9 mouse cellular contexts compared by ENCODE assay signal in the genomic region with DNA sequence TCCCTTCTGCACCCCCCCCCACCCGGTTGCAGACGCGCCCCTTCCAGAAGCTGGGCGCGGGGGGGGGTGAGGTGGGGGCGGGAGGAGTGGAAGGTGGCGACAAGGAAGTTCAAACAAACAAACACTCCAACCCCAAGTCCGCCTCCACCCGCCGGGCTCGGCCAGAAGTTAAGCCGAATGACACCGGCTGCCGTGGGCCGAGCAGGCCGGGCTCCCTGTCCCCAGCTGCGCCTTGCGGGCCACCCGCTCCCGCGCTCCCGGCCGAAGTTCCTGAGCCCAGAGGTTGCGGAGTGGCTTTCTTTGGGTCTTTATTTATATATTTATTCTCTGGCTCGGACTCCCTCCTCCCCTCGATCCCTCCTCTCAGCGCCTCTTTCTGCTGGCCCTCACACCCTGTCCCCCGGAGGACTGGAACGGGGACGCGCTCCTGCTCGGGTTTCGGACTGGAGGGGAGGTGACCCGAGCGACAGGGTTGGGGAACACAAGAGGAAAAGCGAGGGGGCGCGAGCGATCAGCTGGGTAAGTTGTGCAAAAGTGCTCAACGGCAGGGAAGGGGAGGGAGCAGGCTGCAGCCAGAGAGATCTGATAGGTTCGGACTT. TPM values are rescaled to one million over a fixed set of nuclear protein-coding genes. Genes with fewer than 3 reads are reported as not detected.
DNase-seq lines count a peak whose midpoint lies in the region; ATAC-seq lines count a peak whose summit lies in the region.
"Had no signal": no experiment of that assay in that cellular context is flagged by ENCODE, and none has a peak within 500 bp of the region (broad histone marks: within the 10 kb centered on the region; RNA-seq: fewer than 3 reads in every experiment).

A gene (minus strand): TSS at position 493 of the 599 bp plus-strand sequence.

- no peak within 1 kb of the TSS for H3K9ac ChIP-seq in heart, embryonic 15.5 days
- H3K9ac ChIP-seq in forebrain, embryonic 14.5 days (ENCODE audit: low read length): no peak within 1 kb of the TSS
- H3K9ac ChIP-seq in midbrain, embryonic 14.5 days (replicated peaks; ENCODE audit: low read length): peak within 1 kb of the TSS; percentile 67

- no peaks in the 10 kb centered on the region for H3K36me3 ChIP-seq in heart, embryonic 15.5 days
- no peaks in the 10 kb centered on the region for H3K36me3 ChIP-seq in forebrain, embryonic 14.5 days (ENCODE audit: control insufficient read depth, insufficient read depth, low read length)
- H3K36me3 ChIP-seq in midbrain, embryonic 14.5 days (ENCODE audit: control insufficient read depth, insufficient read depth, low read length): no peaks in the 10 kb centered on the region

- peak within 1 kb of the TSS; percentile 34 for H3K4me2 ChIP-seq in heart, embryonic 15.5 days
- H3K4me2 ChIP-seq in forebrain, embryonic 14.5 days (ENCODE audit: low read length): peak within 1 kb of the TSS; percentile 37
- peak within 1 kb of the TSS; percentile 59 for H3K4me2 ChIP-seq in midbrain, embryonic 14.5 days (ENCODE audit: low read length)

- no peaks in the 10 kb centered on the region for H3K9me3 ChIP-seq in heart, embryonic 15.5 days (replicated peaks)
- H3K9me3 ChIP-seq in forebrain, embryonic 14.5 days (replicated peaks; ENCODE audit: control insufficient read depth, low read length): no peaks in the 10 kb centered on the region
- H3K9me3 ChIP-seq in midbrain, embryonic 14.5 days (ENCODE audit: control insufficient read depth, low read length): no peaks in the 10 kb centered on the region
- H3K9me3 ChIP-seq: megakaryocyte, embryonic 14.5 days had no signal

- peaks cover 100% of the 10 kb centered on the region for H3K27me3 ChIP-seq in heart, embryonic 15.5 days
- peaks cover 97% of the 10 kb centered on the region for H3K27me3 ChIP-seq in forebrain, embryonic 14.5 days (replicated peaks; ENCODE audit: control insufficient read depth, insufficient read depth, low read length)
- H3K27me3 ChIP-seq in midbrain, embryonic 14.5 days (ENCODE audit: control insufficient read depth, insufficient read depth, low read length): peaks cover 65% of the 10 kb centered on the region

- DNase-seq in heart, adult 11 months: no peak
- DNase-seq in ZHBTc4 (ENCODE audit: low read depth, low spot score): peak; percentile 74
- no peak for DNase-seq in forebrain, embryonic 14.5 days (ENCODE audit: low spot score)
- peak; percentile 77 for DNase-seq in midbrain, embryonic 14.5 days
- DNase-seq in frontal cortex, postnatal 36 days (ENCODE audit: low spot score in 2 of 2): no peak
- no peak for DNase-seq in ovary, postnatal 10 days (ENCODE audit: low spot score)
- no peak for DNase-seq in lung, postnatal 10 days

- no peak within 1 kb of the TSS for H3K27ac ChIP-seq in heart, embryonic 15.5 days
- no peak within 1 kb of the TSS for H3K27ac ChIP-seq in forebrain, embryonic 14.5 days (ENCODE audit: low read depth, low read length)
- peak within 1 kb of the TSS; percentile 87 for H3K27ac ChIP-seq in midbrain, embryonic 14.5 days (replicated peaks; ENCODE audit: low read depth, low read length)

- H3K4me3 ChIP-seq in heart, embryonic 15.5 days: peak within 1 kb of the TSS; percentile 26
- peak within 1 kb of the TSS; percentile 6; the same call in 1 of the 2 replicates for H3K4me3 ChIP-seq in forebrain, embryonic 14.5 days (ENCODE audit: low read depth, low read length)
- H3K4me3 ChIP-seq in midbrain, embryonic 14.5 days (replicated peaks; ENCODE audit: low read depth, low read length): peak within 1 kb of the TSS; percentile 47
- H3K4me3 ChIP-seq: megakaryocyte, embryonic 14.5 days had no signal

- ATAC-seq in heart, embryonic 15.5 days (replicated peaks; ENCODE audit: insufficient number of reproducible peaks, insufficient read depth, low FRiP score, low read depth): no peak
- 0 out of 2 replicates have a peak, but pooled peaks have one; percentile 21 for ATAC-seq in forebrain, embryonic 14.5 days
- ATAC-seq in midbrain, embryonic 14.5 days (ENCODE audit: low FRiP score, low TSS enrichment): peak; percentile 31; the same call in 1 of the 2 replicates

- H3K4me1 ChIP-seq in heart, embryonic 15.5 days (replicated peaks): peaks cover 11% of the 10 kb centered on the region
- H3K4me1 ChIP-seq in forebrain, embryonic 14.5 days (ENCODE audit: control insufficient read depth, insufficient read depth, low read length): peaks cover 2% of the 10 kb centered on the region; the same call in 1 of the 2 replicates
- H3K4me1 ChIP-seq in midbrain, embryonic 14.5 days (ENCODE audit: control insufficient read depth, insufficient read depth, low read length): peaks cover 37% of the 10 kb centered on the region
- H3K4me1 ChIP-seq: megakaryocyte, embryonic 14.5 days had no signal

- 1% methylated on average over 41 of the region's 41 CpGs for WGBS in heart, embryonic 15.5 days
- WGBS in forebrain, embryonic 14.5 days: under 1% methylated on average over 29 of the region's 41 CpGs
- 2% methylated on average over 41 of the region's 41 CpGs for WGBS in midbrain, embryonic 14.5 days

RNA-seq across cellular contexts. Expression of the gene that starts here (rescaled TPM):
- polyA plus RNA-seq in heart, embryonic 15.5 days (2015; fragmentation: Nextera tagmentation; extraction: Ambion mirVana): not detected in 2 replicates
- polyA plus RNA-seq in forebrain, embryonic 14.5 days (2014; fragmentation: Nextera tagmentation; extraction: Ambion mirVana): 0.05 and 0.06 TPM in 2 replicates
- polyA plus RNA-seq in midbrain, embryonic 14.5 days (2014; fragmentation: Nextera tagmentation; extraction: Ambion mirVana): 9.1 and 9.2 TPM in 2 replicates

Comparison
In these comparisons a context has a peak if more than half of its experiments do, and no peak if none do; other contexts are left out.
1. Peak in ATAC-seq, H3K4me3 ChIP-seq and H3K4me2 ChIP-seq in forebrain, embryonic 14.5 days; RNA of the gene not detected or under 1 TPM.
2. DNase-seq: peak in ZHBTc4 (single experiment) and midbrain, embryonic 14.5 days (single experiment); none in heart, adult 11 months (single experiment), forebrain, embryonic 14.5 days (single experiment), frontal cortex, postnatal 36 days (0 of 2), ovary, postnatal 10 days (single experiment) and lung, postnatal 10 days (single experiment).
3. Peak in every context shown above with its lines, with median percentiles within 50 percentile points of each other: H3K4me2 ChIP-seq and H3K4me3 ChIP-seq.